Mouse (Mus musculus): ENCODE results near the gene Il18.

The Il18 gene

GRCm38 (mm10) chr9:50548936-50549335, 5.7 kb upstream of the Il18 start:
- no peak for DNase-seq (ENCODE audit: inconsistent age in 2 of 2, low spot score in 1 of 2)

- no peak for DNase-seq (ENCODE audit: inconsistent age in 2 of 2, low spot score in 1 of 2)
Observed at GRCm38 (mm10) chr9:50552206-50552605, 2.4 kb upstream of the Il18 start.

- DNase-seq (ENCODE audit: inconsistent age in 2 of 2, low spot score in 1 of 2) = no peak
Observed at GRCm38 (mm10) chr9:50553547-50553946, 1.1 kb upstream of the Il18 start.

GRCm38 (mm10) chr9:50555094-50555446, 443 bp downstream of the Il18 start, which contains the start of gene Bco2:
Gene Bco2, minus strand, starts transcription at chr9:50555181.
- peak in 1 of 2 experiments; percentile 22 for DNase-seq (ENCODE audit: inconsistent age in 2 of 2, low spot score in 1 of 2)

- DNase-seq (ENCODE audit: inconsistent age in 2 of 2, low spot score in 1 of 2) = no peak
Observed at GRCm38 (mm10) chr9:50561145-50561917, 6.7 kb downstream of the Il18 start, which contains the start of gene Tex12. Gene Tex12, minus strand, starts transcription at chr9:50561325.

- DNase-seq (ENCODE audit: inconsistent age in 2 of 2, low spot score in 1 of 2) = no peak
Observed at GRCm38 (mm10) chr9:50561918-50562360, 7.3 kb downstream of the Il18 start.

- no peak for DNase-seq (ENCODE audit: inconsistent age in 2 of 2, low spot score in 1 of 2)
Observed at GRCm38 (mm10) chr9:50565173-50565572, 10.5 kb downstream of the Il18 start.

GRCm38 (mm10) chr9:50565940-50566339, 11.3 kb downstream of the Il18 start:
- no peak for DNase-seq (ENCODE audit: inconsistent age in 2 of 2, low spot score in 1 of 2)

- no peak for DNase-seq (ENCODE audit: inconsistent age in 2 of 2, low spot score in 1 of 2)
Observed at GRCm38 (mm10) chr9:50567372-50567771, 12.7 kb downstream of the Il18 start.

- DNase-seq (ENCODE audit: inconsistent age in 2 of 2, low spot score in 1 of 2) = no peak
Observed at GRCm38 (mm10) chr9:50567881-50568280, 13.3 kb downstream of the Il18 start.

- peak in 1 of 2 experiments; percentile 29 for DNase-seq (ENCODE audit: inconsistent age in 2 of 2, low spot score in 1 of 2)
Observed at GRCm38 (mm10) chr9:50569599-50570525, 15.2 kb downstream of the Il18 start.

GRCm38 (mm10) chr9:50580370-50580769, 25.7 kb downstream of the Il18 start:
- DNase-seq (ENCODE audit: inconsistent age in 2 of 2, low spot score in 1 of 2) = no peak

- no peak for DNase-seq (ENCODE audit: inconsistent age in 2 of 2, low spot score in 1 of 2)
Observed at GRCm38 (mm10) chr9:50585145-50585818, 30.7 kb downstream of the Il18 start.

GRCm38 (mm10) chr9:50586955-50587354, 32.3 kb downstream of the Il18 start:
- no peak for DNase-seq (ENCODE audit: inconsistent age in 2 of 2, low spot score in 1 of 2)

- DNase-seq (ENCODE audit: inconsistent age in 2 of 2, low spot score in 1 of 2) = peak; percentile 28 to 54
Observed at GRCm38 (mm10) chr9:50590856-50591518, 36.4 kb downstream of the Il18 start.

- DNase-seq (ENCODE audit: inconsistent age in 2 of 2, low spot score in 1 of 2) = no peak
Observed at GRCm38 (mm10) chr9:50592955-50593354, 38.3 kb downstream of the Il18 start.

- DNase-seq (ENCODE audit: inconsistent age in 2 of 2, low spot score in 1 of 2) = peak in 1 of 2 experiments; percentile 63
Observed at GRCm38 (mm10) chr9:50593544-50593943, 38.9 kb downstream of the Il18 start.

- DNase-seq (ENCODE audit: inconsistent age in 2 of 2, low spot score in 1 of 2) = no peak
Observed at GRCm38 (mm10) chr9:50594794-50595417, 40.3 kb downstream of the Il18 start.

GRCm38 (mm10) chr9:50596973-50597372, 42.3 kb downstream of the Il18 start:
- no peak for DNase-seq (ENCODE audit: inconsistent age in 2 of 2, low spot score in 1 of 2)

- no peak for DNase-seq (ENCODE audit: inconsistent age in 2 of 2, low spot score in 1 of 2)
Observed at GRCm38 (mm10) chr9:50601536-50601935, 46.9 kb downstream of the Il18 start.
